Mouse (Mus musculus) spleen, adult 2 months (tissue): ENCODE measurements at regions not wholly inside any gene's neighbourhood (a gene's known extent, or its start where the extent isn't known, plus 50 kb on each side); places are given as distances from the start of the nearest gene placed in this dataset.

Experiments used
- CTCF ChIP-seq: fragments of 200-500 bp; IDR thresholded peaks from 2 replicates; pipeline ENCODE4 v1.5.1; 2011; ENCODE audit warnings: mild to moderate bottlenecking, inconsistent platforms; ENCODE audit not compliant: insufficient read depth, insufficient read length, insufficient replicate concordance; ENCODE audit errors: extremely low read depth
- POLR2A ChIP-seq: fragments of 200-500 bp; IDR thresholded peaks from 2 replicates; pipeline ENCODE4 v1.6.1; 2011; ENCODE audit warnings: low read depth, low read length, inconsistent platforms

- TF ChIP-seq POLR2A (no peak), CTCF (no peak)
Observed at GRCm38 (mm10) chr6:100370828-100371227, 83.5 kb upstream of the Rybp start.
